Mouse (Mus musculus) heart, embryonic 14.5 days (tissue): ENCODE measurements around the gene Vps26b. TPM values are rescaled to one million over a fixed set of nuclear protein-coding genes. Genes with fewer than 3 reads are reported as not detected.
A peak's percentile ranks its signal among the peaks of the same experiment; 100 is the strongest.

Source experiments
- ATAC-seq: fragments of 200-750 bp; cut with Nextera tagmentation; 2 replicates; pipeline ENCODE4 v1.8.0; 2017; ENCODE audit warnings: low read depth, moderate TSS enrichment; ENCODE audit not compliant: insufficient number of reproducible peaks, insufficient read depth, low FRiP score
- H3K27ac ChIP-seq, 2 experiments: fragments of 200-500 bp in 1 of 2; fragments of 300-500 bp in 1 of 2; sonication (generic) in 1 of 2; replicated peaks in 1 of 2; 2 replicates each; pipeline ENCODE4 v1.5.1; 2012 to 2014; ENCODE audit warnings: low read depth in 2 of 2, low read length in 2 of 2, control low read depth in 1 of 2, mild to moderate bottlenecking in 1 of 2, mixed read lengths in 1 of 2; ENCODE audit not compliant: control insufficient read depth in 1 of 2, insufficient read depth in 1 of 2
- H3K27me3 ChIP-seq: fragments of 300-500 bp; sonication (generic); 2 replicates; pipeline ENCODE4 v1.6.1; 2014; ENCODE audit warnings: mild to moderate bottlenecking, low read length, control low read depth; ENCODE audit not compliant: control insufficient read depth, insufficient read depth
- H3K36me3 ChIP-seq: fragments of 300-500 bp; sonication (generic); 2 replicates; pipeline ENCODE4 v1.6.1; 2014; ENCODE audit warnings: mild to moderate bottlenecking, control low read depth, low read length, mixed read lengths; ENCODE audit not compliant: control insufficient read depth, insufficient read depth
- H3K4me1 ChIP-seq, 2 experiments: fragments of 200-500 bp in 1 of 2; fragments of 300-500 bp in 1 of 2; sonication (generic) in 1 of 2; 2 replicates each; pipeline ENCODE4 v1.6.1; 2012 to 2014; ENCODE audit warnings: low read length in 2 of 2, control low read depth in 1 of 2, mixed read lengths in 1 of 2; ENCODE audit not compliant: control insufficient read depth in 2 of 2, insufficient read depth in 2 of 2
- H3K4me2 ChIP-seq: fragments of 300-500 bp; sonication (generic); 2 replicates; pipeline ENCODE4 v1.6.1; 2014; ENCODE audit warnings: mild to moderate bottlenecking, low read length
- H3K4me3 ChIP-seq, 2 experiments: fragments of 200-500 bp in 1 of 2; fragments of 300-500 bp in 1 of 2; sonication (generic) in 1 of 2; 2 replicates each; pipeline ENCODE4 v1.5.1; 2012 to 2014; ENCODE audit warnings: low read length in 2 of 2, mild to moderate bottlenecking in 2 of 2, control low read depth in 1 of 2, low read depth in 1 of 2, moderate library complexity in 1 of 2; ENCODE audit not compliant: control insufficient read depth in 1 of 2, insufficient read depth in 1 of 2
- H3K9ac ChIP-seq: fragments of 300-500 bp; sonication (generic); 2 replicates; pipeline ENCODE4 v1.6.1; 2014; ENCODE audit warnings: mild to moderate bottlenecking, low read length
- H3K9me3 ChIP-seq: fragments of 300-500 bp; sonication (generic); 2 replicates; pipeline ENCODE4 v1.6.1; 2016; ENCODE audit warnings: low read length, control low read depth; ENCODE audit not compliant: control insufficient read depth
- WGBS: fragments of 180-500 bp; shearing (Covaris S2); extraction: QIAGEN DNeasy Blood & Tissue Kit; methylation state at CpG from one replicate; pipeline ENCODE4 v1.1.7; 2014; 5-methylcytosine and 5-hydroxymethylcytosine counted together
- polyA plus RNA-seq: library from polyadenylated mRNA; unstranded; fragments of >200 nt; fragmentation: Nextera tagmentation; extraction: Ambion mirVana; gene quantifications from 2 replicates; pipeline ENCODE4 v1.2.1, GENCODE M21; 2014

Vps26b gene
- polyA plus RNA-seq, 1 experiment from 2014 or later = 25.3 TPM

DNA sequence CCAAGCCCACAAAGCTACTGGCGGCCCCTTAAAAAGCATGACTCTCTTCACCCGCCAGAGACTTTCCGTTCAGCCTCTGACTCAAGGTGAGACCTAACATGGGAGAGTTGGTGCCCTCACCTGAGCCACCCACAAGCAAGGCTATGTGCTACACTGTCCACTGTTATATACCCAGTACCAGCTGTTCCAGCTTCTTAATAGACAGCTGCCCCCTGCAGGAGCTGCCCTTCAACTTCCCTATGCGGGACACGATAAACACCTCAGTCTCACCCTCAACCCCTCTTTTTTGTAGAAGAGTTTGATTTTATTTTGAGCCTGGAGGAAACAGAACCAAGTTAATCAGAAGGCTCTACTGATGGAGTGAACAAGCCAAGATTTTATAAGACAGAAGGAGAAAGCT lies 23.0 kb downstream of the Vps26b start:
- Histone ChIP-seq H3K4me3 (no peak overlapping the region), H3K27ac (no peak overlapping the region), H3K9me3 (no peaks in the 10 kb centered on the region), H3K4me1 (no peaks in the 10 kb centered on the region), H3K4me2 (no peak overlapping the region), H3K36me3 (peaks cover 87% of the 10 kb centered on the region), H3K9ac (no peak overlapping the region), H3K27me3 (no peaks in the 10 kb centered on the region)
- no peak for ATAC-seq
- WGBS = 85% methylated on average over 5 of the region's 5 CpGs

DNA sequence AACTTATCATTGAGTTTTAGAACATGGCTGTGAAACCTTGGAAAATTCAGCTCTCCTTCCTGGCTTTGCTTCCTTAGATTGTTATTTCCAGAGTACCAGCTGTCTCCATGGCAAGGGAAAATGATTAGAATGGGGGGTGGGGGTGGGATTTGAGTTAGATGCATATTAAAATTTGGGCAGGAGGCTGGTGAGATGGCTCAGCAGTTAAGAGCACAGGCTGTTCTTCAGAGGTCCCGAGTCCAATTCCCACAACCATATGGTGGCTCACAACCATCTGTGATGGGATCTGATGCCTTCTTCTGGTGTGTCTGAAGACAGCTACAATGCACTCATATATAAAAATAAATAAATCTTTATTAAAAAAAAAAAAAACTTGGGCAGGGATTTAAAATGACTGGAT lies 23.9 kb downstream of the Vps26b start:
- no peak overlapping the region for H3K27ac ChIP-seq
- ATAC-seq = no peak
- no peaks in the 10 kb centered on the region for H3K9me3 ChIP-seq
- no peak overlapping the region for H3K4me2 ChIP-seq
- H3K4me3 ChIP-seq = no peak overlapping the region
- peaks cover 78% of the 10 kb centered on the region for H3K36me3 ChIP-seq
- no peaks in the 10 kb centered on the region for H3K27me3 ChIP-seq
- WGBS = 80% methylated on average over 1 of the region's 1 CpGs
- H3K4me1 ChIP-seq = peaks cover 0 to 4% of the 10 kb centered on the region in 2 experiments; a peak in 2 of 4 replicates
- H3K9ac ChIP-seq = no peak overlapping the region

DNA sequence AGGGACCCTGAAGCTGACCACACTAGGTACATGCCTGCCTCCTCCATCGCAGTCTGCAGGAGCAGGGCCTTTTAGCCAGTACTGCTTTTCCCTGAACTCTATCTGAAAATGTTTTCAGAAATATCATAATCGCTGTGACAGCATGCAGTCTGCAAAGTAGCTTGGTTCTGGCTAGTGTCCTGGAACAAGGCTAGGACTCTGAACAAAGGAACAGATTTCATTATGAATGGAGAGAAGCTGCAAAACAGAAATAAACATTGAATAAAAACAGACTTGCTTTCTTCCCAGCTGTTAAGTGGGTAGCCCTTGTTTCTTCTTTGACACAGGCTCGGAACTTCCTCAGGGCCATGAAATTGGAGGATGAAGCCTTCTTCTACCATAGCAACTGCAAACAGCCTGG lies 24.6 kb downstream of the Vps26b start:
- H3K36me3 ChIP-seq = peaks cover 72% of the 10 kb centered on the region
- H3K27ac ChIP-seq = no peak overlapping the region
- no peaks in the 10 kb centered on the region for H3K9me3 ChIP-seq
- H3K9ac ChIP-seq = no peak overlapping the region
- peaks cover 2 to 11% of the 10 kb centered on the region in 2 experiments; a peak in 3 of 4 replicates for H3K4me1 ChIP-seq
- no peak overlapping the region for H3K4me3 ChIP-seq
- 95% methylated on average over 3 of the region's 3 CpGs for WGBS
- H3K4me2 ChIP-seq = no peak overlapping the region
- no peaks in the 10 kb centered on the region for H3K27me3 ChIP-seq
- no peak for ATAC-seq

DNA sequence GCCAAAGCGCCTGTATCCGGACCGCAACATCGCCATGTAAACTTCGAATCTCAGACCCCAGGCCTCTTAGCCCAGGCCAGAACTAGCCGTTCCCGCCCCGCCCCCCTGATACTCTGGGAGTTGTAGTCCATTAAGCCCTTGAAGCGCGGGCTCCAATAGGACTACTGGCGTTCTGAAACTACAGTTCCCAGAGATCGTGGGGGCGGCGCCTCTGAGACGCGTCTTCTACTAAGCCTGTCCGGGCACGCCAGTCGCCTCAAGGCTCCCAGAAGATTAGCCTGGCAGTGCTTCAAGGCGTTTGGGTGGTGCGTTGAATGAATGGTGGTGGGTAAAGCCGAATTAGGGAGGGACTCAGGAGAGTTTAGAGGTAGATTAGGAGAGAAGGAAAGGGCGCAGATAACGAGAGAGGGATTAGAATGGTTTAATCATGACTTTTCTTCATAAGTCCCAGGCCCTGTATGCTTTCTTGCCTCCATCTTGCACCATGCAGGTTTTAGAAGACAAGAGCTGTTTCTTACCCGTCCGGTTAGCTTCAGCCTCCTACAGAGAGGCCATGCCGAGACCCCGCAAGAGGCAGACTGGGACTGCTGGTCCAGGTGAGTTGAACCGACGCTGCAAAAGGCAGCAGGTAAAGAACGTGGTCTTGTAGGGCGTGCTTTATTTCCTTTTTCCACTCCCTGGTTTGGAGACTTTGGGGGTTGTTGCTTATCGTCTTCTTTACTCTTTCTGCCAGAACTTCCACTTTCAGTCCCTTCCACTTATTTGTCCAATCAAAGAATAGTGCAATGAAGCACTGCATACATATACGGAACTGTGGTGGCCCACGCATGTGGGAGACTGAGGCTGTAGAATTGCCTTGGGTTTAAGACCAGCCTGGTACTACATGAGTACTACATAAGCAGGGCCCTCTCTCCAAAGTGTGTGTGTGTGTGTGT lies 30.1 kb downstream of the Vps26b start, which contains the start of the genes Acad8 and Thyn1:
Gene Acad8 (minus strand): TSS at position 106 of the 935 bp plus-strand sequence.
Gene Thyn1 (plus strand): TSS at position 250 of the 935 bp plus-strand sequence.
- Histone ChIP-seq H3K4me2 (peak within 1 kb of the TSS; percentile 96), H3K9me3 (no peaks in the 10 kb centered on the region), H3K9ac (peak within 1 kb of the TSS; percentile 91), H3K27ac (peak within 1 kb of the TSS; percentile 38 to 70), H3K4me3 (peak within 1 kb of the TSS; percentile 76 to 77), H3K36me3 (peaks cover 17% of the 10 kb centered on the region), H3K27me3 (no peaks in the 10 kb centered on the region), H3K4me1 (peaks cover 2 to 14% of the 10 kb centered on the region in 2 experiments; a peak in 3 of 4 replicates)
- ATAC-seq = peak; percentile 100
- WGBS = 2% methylated on average over 35 of the region's 35 CpGs

DNA sequence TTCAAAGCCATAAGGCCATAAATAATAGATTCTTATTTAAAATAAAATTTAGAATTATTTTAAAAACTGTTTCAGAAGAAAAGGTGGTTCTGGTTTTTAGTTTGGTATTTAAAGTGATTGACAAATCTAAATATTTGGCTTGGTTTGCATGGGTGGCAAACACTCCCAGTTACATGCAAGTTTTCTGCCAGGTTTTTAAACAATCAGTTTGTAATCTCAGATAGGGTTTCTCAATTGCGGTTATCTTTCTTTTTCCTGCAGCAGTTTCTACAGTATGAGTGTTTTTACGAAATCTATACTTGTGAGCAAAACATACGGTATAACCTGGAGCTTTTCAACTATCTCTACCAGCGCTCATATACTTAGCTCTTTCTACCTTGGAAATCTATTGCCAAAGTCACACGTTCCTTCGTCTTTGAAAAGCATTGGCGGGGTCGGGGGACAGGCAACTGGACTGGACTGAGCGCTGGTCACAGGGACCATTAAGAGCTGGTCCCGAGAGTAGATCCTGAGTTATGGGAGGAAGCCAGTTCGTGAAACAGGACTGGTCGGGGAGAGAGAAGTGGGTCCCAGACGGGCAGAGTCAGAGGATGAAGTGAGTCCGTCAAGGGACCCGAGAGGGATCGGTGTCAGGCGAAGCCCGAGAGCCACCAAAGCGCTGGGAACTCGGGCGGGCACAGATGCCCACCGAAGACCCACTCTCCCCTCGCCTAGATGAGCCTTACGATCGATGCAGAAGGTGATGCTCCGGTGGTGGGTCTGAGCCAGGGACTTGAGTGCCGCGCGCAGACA lies 31.0 kb downstream of the Vps26b start:
- peak overlapping the region; percentile 38 to 70 for H3K27ac ChIP-seq
- 3% methylated on average over 29 of the region's 29 CpGs for WGBS
- peak overlapping the region; percentile 76 to 77 for H3K4me3 ChIP-seq
- H3K36me3 ChIP-seq = peaks cover 8% of the 10 kb centered on the region
- H3K9ac ChIP-seq = peak overlapping the region; percentile 91
- no peak for ATAC-seq
- H3K9me3 ChIP-seq = no peaks in the 10 kb centered on the region
- peak overlapping the region; percentile 96 for H3K4me2 ChIP-seq
- H3K4me1 ChIP-seq = peaks cover 2 to 14% of the 10 kb centered on the region in 2 experiments; a peak in 3 of 4 replicates
- H3K27me3 ChIP-seq = no peaks in the 10 kb centered on the region

DNA sequence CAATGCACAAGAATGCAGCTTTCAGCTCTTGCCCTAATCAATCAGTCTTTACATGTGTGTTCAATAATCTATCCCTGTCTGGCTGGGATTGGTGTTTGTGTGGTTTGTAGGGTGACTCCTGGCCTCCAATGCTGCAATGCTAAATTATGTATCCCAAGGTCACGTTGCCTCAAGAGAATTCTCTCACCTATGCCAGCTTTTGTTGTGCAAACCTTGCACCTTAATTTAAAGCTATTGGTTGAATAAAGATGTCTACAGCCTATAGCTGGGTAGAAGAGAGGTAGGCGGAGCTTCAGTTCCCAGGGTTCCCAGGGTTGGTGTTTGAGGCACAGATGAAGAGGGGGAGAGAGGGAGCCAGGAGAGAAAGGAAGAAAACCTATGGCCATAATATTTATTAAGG lies 32.4 kb downstream of the Vps26b start:
- 92% methylated on average over 2 of the region's 2 CpGs for WGBS
- Histone ChIP-seq H3K36me3 (no peaks in the 10 kb centered on the region), H3K9ac (no peak overlapping the region), H3K27me3 (no peaks in the 10 kb centered on the region), H3K4me2 (no peak overlapping the region), H3K4me3 (no peak overlapping the region), H3K4me1 (peaks cover 2 to 14% of the 10 kb centered on the region in 2 experiments; a peak in 3 of 4 replicates), H3K27ac (no peak overlapping the region), H3K9me3 (no peaks in the 10 kb centered on the region)
- no peak for ATAC-seq

DNA sequence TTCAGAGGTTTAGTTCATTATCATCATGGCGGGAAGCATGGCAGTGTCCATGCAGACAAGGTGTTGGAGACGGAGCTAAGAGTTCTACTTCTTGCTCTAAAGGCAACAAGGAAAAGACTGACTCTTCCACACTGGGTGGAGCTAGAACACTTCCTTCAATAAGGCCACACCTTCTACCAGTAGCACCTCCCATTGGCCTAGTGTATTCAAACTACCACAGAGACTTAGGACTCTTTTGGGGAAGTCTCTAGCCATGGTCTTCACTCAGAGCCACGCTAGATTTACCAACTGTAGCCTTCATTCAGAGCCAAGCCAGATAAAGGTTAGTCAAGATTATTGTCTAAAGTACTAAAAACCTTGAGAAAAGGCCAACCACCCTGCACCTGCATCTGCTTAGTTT lies 32.8 kb downstream of the Vps26b start:
- Histone ChIP-seq H3K4me3 (no peak overlapping the region), H3K9ac (no peak overlapping the region), H3K36me3 (peaks cover 4% of the 10 kb centered on the region; the same call in 1 of the 2 replicates), H3K27ac (no peak overlapping the region), H3K4me2 (no peak overlapping the region), H3K9me3 (no peaks in the 10 kb centered on the region), H3K27me3 (no peaks in the 10 kb centered on the region), H3K4me1 (peaks cover 2 to 14% of the 10 kb centered on the region in 2 experiments; a peak in 3 of 4 replicates)
- WGBS = 83% methylated on average over 3 of the region's 3 CpGs
- no peak for ATAC-seq
